Mouse (Mus musculus): ENCODE data around the gene Stoml2.

Gene Stoml2

GRCm38 (mm10) chr4:43037860-43038566 lies 6.5 kb upstream of the Stoml2 start:
- peak; percentile 85 for DNase-seq

GRCm38 (mm10) chr4:43036356-43036755 lies 4.8 kb upstream of the Stoml2 start:
- DNase-seq, result peak; percentile 94

GRCm38 (mm10) chr4:43035851-43036250 lies 4.3 kb upstream of the Stoml2 start:
- peak; percentile 92 for DNase-seq

- peak; percentile 87 for DNase-seq
Observed at GRCm38 (mm10) chr4:43033481-43033880, 2.0 kb upstream of the Stoml2 start.

- peak; percentile 92 for DNase-seq
Observed at GRCm38 (mm10) chr4:43032501-43032900, 991 bp upstream of the Stoml2 start.

- DNase-seq, result peak; percentile 88
Observed at GRCm38 (mm10) chr4:43030780-43031230, 705 bp downstream of the Stoml2 start.

- DNase-seq, result peak; percentile 85
Observed at GRCm38 (mm10) chr4:43030352-43030751, 1.2 kb downstream of the Stoml2 start.

GRCm38 (mm10) chr4:43029749-43030148 lies 1.8 kb downstream of the Stoml2 start:
- peak; percentile 86 for DNase-seq

GRCm38 (mm10) chr4:43029121-43029520 lies 2.4 kb downstream of the Stoml2 start:
- no peak for DNase-seq

- peak; percentile 99 for DNase-seq
Observed at GRCm38 (mm10) chr4:43025084-43025960, 6.2 kb downstream of the Stoml2 start, which contains the start of gene Pigo. Pigo (minus strand) TSS chr4:43025819.

GRCm38 (mm10) chr4:43024673-43025072 lies 6.8 kb downstream of the Stoml2 start:
- DNase-seq, result peak; percentile 93

GRCm38 (mm10) chr4:43021341-43021740 lies 10.2 kb downstream of the Stoml2 start:
- no peak for DNase-seq

GRCm38 (mm10) chr4:43020876-43021275 lies 10.6 kb downstream of the Stoml2 start:
- DNase-seq, result peak; percentile 89

- peak; percentile 93 for DNase-seq
Observed at GRCm38 (mm10) chr4:43019641-43020465, 11.7 kb downstream of the Stoml2 start.

- peak; percentile 94 for DNase-seq
Observed at GRCm38 (mm10) chr4:43019176-43019575, 12.3 kb downstream of the Stoml2 start.

- DNase-seq, result peak; percentile 87
Observed at GRCm38 (mm10) chr4:43018156-43018555, 13.4 kb downstream of the Stoml2 start.

- DNase-seq, result no peak
Observed at GRCm38 (mm10) chr4:43012091-43012490, 19.4 kb downstream of the Stoml2 start.

GRCm38 (mm10) chr4:43010161-43011038 lies 21.1 kb downstream of the Stoml2 start, which contains the start of gene Fancg:
Fancg (minus strand) TSS chr4:43010506.
- peak; percentile 99 for DNase-seq

GRCm38 (mm10) chr4:43005765-43006164 lies 25.7 kb downstream of the Stoml2 start:
- DNase-seq, result peak; percentile 87

GRCm38 (mm10) chr4:43004951-43005350 lies 26.6 kb downstream of the Stoml2 start:
- peak; percentile 91 for DNase-seq

GRCm38 (mm10) chr4:43002756-43003439 lies 28.6 kb downstream of the Stoml2 start:
- peak; percentile 88 for DNase-seq

All from heart, adult 11 months (tissue).